Mouse (Mus musculus) right cerebral cortex, postnatal 4 days (tissue): ENCODE results near the gene Rnf19b.

Experiments
- DNase-seq: peaks from one replicate; pipeline ENCODE4 v3.0.0-alpha.2; 2022

Rnf19b gene

DNA sequence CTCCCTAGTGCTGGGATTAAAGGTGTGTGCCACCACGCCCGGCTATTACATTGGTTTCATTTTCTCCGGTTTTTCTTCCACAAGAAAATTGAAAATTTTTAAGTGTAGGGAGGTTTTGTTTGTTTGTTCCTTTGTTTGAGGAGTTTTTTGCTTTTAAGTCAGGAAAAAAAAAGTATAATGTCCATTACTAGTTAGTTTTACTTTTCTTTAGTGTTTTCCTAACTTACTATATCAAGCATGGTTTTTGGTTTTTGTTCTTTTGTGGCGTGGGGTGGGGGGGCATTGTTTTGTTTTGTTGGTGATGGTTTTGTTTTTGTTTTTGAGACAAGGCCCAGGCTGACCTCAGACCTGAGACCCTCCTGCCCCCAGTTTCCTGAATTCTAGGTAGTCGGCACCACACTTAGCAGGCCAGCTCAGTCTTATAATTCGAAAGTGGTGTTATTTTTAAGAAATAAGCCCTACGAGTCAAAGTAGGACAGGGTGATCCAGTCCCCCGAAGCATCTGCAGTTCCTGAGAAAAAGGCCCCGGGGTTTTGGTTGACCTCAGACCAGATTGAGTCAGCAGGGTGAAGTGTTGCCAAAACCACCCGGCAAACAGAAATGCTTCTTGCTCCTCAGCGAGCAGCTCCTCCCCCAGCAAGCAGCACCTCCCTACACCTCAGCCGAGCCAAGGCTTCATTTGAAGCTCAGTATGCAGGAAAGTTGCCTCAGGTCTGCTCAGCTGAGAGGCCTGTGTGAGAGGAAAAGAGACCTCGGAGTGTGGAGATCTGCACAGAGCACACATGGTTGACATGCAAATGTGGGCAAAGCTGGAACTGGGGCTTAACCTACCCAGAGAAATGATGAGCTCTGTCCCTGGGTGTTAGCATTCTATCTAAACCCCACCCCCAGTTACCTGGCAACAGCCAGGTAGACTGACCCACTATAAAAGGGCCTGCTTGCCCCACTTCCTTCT is 23.1 kb upstream of the Rnf19b start:
- DNase-seq: no peak

DNA sequence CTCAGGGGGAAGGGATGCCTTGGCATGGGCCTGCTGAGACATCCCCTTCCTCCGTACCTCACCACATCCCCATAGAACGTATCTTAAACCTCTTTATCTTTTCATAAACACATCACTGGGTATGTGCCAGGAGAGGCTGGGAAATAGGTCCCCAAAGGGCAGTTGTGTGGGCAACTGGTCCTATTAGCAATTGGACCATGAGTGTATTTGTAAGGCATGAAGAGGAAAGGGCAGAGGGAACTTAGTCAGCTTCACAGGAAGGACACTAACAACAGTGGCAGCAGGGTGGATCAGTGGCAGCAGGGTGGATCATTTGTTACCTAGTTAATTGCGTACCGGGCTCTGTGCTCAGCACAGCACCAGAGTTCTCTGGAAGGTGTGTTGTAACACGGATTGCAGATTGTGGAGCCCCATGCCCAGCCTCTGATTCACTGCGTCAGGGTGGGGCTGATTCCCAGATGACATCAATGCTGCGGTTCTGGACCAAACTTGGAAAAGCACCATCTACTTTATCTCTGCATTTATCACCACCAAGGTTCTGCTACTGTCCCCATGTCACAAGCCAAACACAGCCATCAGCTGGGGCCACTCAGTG is 22.1 kb upstream of the Rnf19b start:
- DNase-seq: no peak

DNA sequence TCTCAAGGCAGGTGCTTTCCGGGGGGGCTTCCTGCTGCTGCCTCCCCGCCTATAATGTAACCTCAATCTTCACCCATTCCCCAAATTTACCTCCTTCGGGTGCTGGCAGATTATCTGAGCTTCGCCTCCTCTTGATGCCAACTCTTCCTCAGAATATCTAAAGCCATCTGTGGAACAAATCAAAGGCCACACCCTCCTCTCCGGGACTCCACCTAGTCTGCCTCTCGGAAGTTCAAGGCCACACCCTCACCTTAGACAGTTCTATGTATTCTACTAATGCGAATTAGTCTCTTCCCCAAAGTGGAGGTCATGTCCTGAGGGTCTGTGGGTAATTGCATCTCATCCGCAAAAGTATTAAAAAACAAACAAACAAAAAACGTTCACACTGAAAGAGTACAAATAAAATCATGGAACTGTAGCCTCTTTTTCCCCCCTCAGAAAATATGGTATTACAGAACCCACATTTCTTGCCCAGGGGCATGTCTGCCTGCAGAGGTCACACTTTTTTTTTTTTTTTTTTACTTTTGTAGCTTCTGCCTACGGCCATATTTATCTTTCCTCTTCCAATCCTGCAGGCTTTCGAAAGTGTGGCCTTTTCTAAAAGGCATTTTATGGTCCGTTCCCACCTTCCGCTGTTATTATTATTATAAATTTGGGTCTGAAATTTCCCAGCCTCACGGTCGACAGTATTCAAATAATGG is 10.2 kb upstream of the Rnf19b start:
- no peak for DNase-seq

DNA sequence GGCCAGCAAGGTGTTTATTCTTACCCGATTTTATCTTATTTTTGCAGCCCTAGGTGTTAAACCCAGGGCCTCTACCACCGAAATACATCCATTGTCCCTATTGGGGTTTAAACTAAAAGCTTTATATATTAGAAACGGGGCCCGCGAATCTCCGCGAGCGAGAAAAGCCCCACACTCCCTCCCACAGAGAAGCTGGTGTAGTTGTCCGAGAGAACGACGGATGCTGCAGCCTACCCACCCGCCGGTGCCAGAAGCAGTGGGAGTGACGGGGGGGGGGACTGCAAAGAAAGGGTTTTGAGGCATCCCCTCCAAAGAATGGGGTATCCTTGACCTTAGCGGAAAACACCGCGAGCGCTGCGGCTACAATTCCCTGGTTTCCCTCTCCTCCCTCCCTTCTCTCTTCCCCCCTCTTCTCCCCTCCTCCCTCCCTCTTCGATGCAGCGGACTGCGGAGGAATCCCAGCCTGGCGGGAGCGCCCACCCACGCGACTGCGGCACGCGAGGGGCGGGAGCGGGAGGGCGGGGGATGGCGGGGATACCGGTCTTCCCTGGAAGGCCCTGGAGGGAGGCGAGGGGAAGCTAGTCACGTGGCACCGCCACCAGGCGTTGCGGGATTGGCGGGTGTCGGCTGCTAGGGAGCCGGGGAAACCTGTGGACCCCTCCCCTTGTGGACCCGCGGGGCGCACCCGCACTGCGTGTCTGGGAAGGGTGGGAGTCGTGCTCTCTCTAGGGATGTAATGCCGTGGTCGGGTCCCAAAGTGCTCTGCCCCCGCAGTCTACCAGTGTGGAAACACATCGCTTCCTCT is 9.4 kb upstream of the Rnf19b start:
- peak; percentile 92 for DNase-seq

DNA sequence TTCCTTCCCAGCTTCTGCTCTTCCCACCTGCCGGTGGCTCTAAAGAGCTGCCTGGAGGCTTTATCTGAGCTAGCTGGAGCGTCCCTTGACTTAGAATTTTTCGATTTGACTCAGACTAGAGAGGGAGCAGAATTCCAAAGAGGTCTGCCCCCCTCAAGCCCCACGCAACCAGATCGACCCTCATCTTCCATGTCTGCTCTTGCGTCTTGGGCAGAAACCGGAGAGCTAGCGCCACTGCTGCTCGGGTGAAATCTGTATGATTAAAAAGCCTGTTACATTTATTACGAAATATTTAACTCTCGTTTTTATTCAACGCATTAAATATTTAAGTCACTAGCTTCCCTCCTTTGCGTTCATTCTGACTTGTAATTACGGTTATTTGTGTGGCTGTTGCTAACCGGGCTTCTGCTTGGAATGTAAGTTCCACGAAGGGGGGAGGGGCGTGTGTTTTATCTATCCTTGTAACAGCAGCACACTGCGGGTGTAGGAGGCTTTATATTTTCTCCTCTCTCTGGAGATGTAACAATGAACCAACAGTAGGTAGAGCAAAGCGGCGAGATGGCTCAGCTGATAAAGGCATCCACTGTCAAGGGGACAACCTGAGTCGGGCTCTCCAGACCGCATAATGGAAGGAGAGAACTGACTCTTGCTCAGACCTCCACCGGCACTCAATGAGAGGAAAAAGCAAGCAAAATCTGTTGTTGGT is 8.6 kb upstream of the Rnf19b start:
- DNase-seq: peak; percentile 71

DNA sequence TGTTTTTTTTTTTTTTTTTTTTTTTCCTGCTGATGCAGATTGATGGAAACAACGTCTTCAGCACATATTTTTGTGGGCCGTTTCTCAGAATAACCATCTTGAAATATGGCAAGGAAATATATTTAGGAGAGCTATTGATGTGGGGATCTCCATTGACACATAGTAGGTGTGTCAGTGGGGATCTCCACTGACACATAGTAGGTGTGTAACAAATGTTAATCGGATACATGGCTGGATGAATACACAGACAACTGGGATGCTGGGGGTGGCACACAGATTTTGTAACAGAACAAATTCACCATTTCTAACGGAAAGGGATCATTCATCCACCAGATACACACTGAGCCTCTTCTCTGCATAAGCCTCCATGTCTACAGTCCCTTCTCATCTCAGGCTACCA is 7.7 kb upstream of the Rnf19b start:
- no peak for DNase-seq

DNA sequence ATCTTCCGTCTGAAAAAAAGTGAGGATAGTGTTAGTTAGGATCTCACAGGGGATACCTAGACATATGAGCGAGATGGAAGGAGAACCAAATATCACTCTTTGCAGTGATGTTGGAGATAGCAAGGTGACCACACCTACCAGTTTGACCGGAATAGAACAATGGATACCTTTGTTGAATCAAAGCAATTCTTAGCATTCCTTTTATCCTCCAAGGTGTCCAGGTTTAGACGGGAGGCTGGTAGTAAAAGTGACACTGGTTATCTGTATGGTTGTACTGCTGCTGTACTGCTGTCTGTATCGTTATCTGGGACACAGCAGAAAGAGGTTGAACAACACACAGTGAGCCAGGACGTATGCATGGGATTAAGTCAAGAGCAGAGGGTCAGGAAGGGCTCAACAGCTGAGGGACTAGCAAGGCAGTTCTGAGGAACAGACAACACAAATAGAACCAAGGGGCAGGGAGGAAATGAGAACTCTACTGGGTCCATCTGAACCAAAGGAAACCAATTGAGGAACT is 7.1 kb upstream of the Rnf19b start:
- no peak for DNase-seq

DNA sequence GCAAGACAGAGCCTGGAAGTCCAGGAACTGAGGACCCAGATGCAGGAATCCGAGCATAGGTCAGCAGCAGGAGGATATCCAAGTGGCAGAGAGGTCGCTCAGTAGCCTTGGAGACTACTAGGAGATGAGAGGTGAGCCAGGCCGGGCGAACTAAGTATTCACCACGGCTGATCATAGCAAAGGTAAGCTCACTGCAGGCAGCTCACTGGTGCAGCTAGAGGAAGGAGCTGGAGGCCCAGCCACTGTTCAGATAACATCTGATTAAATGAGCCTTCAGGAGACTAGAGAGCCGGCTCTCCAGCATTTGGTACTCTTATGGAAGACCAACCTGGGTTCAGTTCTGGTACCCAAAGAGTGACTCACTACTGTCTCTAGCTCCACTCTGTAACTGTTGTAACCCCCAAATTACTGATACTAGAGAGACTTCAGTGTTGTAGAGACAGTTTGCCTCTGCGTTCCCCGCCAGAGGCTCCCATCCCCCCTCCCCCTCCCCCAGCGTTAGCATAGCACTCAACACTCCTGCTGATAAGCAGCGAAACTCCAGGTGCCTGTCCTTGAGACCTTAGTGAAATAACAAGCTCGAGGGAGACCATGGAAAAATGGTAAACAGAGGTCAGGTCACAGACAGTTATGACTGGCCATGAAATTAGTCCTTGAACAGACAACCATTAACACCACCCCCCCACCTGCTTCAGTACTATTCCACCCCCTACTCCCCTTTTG is 6.4 kb upstream of the Rnf19b start:
- no peak for DNase-seq

DNA sequence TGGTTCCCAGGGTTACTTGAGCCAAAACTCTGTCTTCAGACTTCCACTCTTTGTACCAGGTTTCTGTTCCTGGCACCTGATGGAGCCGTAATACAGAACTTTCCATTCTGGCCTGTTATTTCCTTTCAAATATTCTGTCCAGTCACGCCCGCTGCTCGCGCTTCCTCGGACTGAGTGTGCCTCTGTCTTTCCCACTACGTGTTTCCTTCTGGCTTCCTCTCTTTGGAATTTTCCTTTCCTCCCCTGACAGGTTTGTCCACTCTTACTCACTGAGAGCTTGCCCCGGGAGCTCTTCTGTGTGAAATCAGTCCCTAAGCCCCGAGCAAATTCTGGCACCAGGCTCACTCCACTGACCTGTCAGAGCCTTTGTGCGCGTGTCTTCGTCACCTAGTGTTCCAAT is 3.3 kb upstream of the Rnf19b start:
- no peak for DNase-seq

DNA sequence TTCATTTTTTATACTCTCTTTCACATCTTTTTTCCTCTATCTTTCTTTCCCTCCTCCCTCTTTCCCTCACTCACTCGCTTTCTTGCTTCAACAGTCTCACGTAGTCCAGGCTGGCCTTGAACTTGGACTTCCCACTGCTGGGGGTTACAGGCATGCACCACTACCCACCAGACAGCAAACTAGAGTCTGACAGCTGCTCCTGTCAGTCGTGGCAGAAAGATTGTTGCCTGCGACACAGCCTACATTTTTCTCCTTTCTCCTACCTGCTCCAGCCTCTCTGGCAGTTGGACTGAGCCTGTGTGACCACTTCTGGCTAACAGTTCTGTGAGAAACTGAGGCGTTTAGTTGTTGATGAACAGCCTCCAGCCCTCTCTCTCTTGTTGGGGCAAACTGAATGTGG is 2.5 kb upstream of the Rnf19b start:
- no peak for DNase-seq

DNA sequence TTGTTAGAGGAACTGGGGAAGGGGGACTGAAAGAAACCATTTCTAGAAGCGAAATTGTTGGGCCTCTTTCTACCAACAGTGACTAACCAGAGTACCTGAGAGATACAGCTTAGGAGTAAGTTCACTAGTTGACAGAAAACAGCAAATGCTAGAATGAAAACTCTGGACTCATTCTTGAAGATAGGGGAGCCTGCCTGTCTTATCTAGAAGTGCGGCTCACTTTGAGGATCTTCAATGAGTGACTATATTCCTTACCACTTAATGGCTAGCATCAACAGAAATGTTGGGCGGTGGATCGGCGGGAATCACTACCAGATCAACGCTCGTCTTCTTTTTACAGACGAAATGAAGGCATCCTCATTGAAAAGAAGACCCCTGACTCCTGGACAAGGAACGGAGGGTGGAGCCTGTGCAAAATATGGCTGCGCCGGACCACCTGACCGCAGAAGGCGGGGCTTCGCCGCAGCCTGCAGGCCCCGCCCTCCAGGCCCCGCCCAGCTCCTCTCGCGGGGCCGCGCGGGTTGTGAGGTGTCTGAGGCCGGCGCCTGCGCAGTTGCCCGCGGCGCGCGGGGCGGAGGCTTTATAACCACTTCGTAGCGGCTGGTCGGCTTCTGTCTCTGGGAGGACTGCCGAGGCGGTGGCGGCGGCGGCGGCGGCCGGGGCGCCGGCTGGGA is 401 bp upstream of the Rnf19b start:
- DNase-seq: peak; percentile 98

DNA sequence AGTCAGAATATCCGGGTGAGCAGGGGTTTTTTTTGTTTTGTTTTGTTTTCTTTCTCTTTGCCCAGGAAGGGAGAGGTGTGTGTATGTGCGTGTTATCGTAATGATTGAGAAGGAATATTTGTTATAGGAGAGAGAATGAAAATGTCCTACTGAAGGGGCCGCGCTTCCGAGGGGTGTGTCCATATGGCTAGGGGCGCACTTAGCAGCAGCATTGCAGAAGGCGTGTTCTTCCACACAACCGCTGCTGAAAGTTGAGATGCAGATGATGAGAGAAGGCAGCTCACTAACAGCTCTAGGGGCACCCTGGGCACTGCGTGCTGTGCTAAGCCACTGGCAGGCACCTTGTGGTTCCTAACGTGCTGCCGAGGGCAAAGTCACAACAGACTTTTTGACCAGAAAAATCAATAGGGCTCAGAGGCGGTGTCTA is 1.1 kb downstream of the Rnf19b start:
- no peak for DNase-seq

DNA sequence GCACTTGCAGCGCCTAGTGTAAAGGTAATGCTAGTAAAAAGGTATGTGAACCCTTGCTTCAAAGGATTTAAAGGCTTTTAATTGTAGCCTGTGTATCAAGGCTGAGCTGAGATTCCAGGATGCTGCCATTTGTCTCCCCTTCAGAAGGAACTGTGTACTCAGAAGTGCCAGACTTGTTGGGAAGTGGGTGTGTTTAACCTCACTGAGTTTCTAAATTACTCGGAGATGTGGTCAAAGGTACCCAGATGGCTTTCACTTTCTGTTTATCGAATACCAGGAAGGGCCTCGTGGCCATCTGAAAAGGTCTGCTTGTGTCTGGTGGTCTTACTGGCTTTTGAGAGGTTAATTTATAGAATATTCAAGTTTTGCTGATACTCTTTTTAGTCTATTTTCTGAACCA is 1.9 kb downstream of the Rnf19b start:
- DNase-seq: no peak

DNA sequence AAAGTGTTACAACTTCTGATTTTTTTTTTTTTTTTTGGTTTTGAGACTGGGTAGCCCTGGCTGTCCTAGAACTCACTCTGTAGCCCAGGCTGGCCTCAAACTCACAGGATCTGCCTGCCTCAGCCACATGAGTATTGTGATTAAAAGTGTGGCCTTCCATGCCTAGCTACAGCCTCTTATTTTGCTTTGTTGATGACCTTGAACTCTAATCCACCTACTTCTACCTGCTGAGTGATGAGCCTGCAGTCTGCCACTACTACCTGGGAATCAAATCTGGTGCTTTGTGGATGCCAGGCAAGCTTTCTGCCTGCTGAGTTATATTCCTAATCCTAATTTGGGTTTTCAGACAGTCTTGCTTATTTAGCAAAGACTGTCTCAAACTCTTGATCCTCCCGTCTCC is 3.4 kb downstream of the Rnf19b start:
- no peak for DNase-seq

DNA sequence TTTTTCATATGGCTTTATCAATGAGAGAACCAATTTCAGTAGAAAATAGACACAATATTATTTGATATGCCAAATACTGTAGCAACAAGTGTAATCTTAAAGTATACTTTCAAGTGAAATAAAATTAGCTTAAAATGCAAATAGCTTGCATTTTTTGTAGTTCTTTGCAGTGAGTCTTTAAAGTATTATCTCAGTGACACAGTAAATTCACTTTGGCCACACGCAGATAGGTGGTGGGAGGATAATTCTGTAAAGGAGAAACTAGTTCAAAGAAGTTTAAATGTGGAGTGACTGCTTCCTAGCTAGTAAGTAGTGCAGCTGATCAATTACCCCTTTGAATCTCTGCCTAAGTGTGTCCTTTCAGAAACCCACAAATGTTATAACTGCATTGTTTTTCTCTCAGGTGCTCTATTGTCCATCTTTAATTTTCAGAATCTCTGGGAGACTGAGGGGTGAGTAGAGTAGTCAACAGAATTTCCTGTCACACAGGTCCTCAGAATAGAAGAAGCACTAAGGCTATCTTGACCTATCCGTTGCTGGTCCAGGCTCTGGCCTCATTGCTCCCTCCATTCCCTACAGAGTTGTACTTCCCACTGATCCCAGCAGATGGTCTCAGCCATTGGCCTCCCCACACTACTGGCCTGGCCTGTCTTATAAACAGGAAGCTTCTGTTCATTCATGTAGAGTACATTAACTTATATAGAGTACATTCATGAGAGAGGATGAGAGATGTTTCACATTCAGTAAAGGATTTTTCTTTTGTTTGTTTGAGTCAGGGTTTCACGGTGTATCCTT is 4.4 kb downstream of the Rnf19b start:
- DNase-seq: no peak

DNA sequence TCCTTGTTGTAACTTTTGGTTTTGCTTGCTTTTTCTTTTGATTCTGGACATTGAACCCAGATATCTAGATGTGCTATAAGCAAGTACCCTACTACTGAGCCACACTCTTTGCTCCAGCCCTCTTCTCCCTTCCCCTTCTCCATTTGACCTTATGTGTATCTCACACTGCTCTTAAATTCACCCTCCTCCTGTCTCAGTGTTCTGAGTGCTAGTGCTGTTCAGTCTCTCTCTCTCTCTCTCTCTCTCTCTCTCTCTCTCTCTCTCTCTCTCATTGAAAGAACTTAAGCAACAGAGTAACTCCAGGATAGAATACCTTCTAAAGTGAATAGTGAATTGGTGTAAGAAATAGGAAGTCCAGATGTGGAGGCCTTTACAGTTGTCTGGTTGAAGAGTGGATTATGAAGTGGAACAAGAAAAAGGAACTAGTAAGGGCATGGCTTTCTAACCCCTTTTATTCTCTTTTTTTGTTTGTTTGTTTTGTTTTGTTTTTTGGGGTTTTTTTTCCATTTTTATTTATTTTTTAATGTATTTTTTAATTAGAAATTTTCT is 7.7 kb downstream of the Rnf19b start:
- DNase-seq: no peak

DNA sequence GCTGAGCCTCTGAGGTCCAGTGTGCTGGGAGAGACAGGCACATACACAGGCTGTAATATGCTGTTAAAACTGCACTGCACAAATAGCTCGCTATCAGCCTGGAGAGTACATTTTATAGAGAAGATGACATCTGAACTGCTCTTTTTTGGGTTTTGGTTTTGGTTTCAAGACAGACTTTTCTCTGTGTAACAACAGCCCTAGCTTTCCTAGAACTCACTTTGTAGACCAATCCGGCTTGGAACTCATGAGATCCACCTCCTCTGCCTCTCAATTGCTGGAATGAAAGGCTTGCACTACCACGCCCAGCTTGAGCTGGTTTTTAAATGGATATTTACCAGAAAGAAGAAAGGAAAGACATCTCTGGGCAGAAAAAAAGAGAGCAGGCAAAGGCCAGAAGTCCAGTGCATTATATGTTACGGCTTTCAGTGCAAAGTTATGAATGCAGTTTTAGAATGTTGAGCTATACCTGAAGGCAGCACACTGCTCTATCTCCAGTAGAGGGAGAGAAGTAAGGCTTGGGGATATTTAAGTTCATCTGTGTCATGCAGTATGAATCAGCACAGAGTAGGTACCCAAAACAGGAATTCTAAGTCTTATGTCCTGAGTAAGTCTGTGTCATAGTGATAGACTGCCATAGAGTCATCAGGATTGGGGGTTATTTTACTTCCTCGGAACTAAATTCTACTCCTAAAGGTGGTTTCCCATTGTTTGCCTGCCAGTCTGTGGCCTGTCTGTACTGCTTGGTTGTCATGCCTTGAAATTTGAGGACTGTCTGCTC is 9.8 kb downstream of the Rnf19b start:
- DNase-seq: no peak

DNA sequence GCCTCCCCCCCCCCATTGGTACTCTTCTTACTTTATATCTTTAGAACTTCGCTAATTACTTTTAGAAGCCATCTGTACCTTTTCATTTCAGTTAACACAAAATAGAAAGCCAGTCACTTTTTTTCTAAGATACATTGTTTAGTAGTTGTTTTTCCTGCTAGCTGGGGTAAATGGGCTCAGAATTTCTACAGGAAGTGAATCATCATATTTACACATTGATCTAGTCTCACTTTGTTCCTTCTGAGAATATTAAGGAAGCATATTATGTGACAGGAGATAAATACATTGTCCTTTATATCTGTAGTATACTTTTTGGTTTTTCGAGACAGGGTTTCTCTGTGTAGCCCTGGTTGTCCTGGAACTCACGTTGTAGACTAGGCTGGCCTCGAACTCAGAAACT is 10.8 kb downstream of the Rnf19b start:
- DNase-seq: no peak

DNA sequence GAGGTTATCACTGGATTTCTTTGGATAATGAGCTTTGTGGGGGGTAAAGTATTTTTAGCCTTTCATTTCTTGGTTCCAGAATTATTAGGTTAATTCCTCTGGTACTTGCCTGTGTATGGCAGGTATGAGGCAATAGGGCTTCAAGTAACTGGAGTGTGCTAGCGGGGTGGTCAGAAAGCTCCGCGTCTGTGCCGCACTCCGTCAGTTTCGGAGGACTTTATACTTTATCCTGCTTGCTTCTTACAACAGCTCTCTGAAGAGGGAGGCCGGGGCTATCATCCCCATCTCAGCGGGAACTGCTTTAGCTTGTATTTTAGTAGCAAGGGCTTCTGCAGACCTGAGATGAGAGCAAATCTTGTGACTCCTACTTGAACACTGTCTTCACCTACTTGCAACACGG is 21.1 kb downstream of the Rnf19b start:
- DNase-seq: no peak
